ENCODE assay signal across 17 mouse cellular contexts in the genomic region with DNA sequence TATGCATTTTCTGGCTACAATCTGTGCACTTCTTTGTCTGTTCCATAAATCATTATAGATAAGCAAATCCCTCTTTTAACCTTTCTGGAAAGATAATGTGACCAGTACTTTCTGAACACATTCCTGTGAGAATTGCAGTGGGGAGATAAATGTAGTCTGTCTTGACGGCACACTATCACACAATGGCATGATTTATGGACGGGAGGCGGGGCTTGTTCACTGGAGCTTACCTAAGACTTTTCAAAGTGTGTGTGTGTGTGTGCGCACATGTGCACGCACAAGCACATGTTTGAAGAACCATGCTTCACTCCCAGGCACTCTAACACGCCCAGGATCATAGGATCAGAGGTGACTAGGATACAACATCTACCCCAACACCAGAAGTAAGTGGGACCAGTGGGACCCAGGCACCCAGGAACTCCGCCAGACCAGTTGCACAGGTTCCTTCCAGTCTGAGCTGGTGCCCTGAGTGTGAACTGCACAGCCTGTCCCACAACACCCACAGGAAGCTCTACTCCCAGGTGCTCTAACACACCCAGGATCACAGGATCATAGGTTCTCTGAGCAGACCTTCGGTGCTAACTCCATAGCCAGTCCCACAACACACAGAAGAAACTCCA.
DNase-seq lines count a peak whose midpoint lies in the region; ATAC-seq and TF ChIP-seq lines count a peak whose summit lies in the region.
"Had no signal": no experiment of that assay in that cellular context is flagged by ENCODE, and none has a peak within 500 bp of the region (broad histone marks: within the 10 kb centered on the region; RNA-seq: fewer than 3 reads in every experiment).

No protein-coding gene starts in this region.

- peak; percentile 23 for DNase-seq in kidney, postnatal 0 days (ENCODE audit: low spot score)
- DNase-seq in kidney, postnatal 10 days, result no peak
- peak; percentile 11 for DNase-seq in embryo, embryonic 9.5 days (ENCODE audit: extremely low spot score)
- no peak for DNase-seq in adrenal gland, adult (ENCODE audit: inconsistent age in 2 of 2, low spot score in 1 of 2)
- no peak for DNase-seq in layer of hippocampus, postnatal 10 days (ENCODE audit: low spot score in 2 of 2)
- DNase-seq: adrenal gland, adult 8-10 months; cerebellum, adult 11-12 months; heart, postnatal 36 days; kidney, adult 2 months had no signal

- TF ChIP-seq CTCF in kidney, postnatal 0 days (IDR thresholded peaks at IDR 0.05; ENCODE audit: low read depth), result no peak

- no peaks in the 10 kb centered on the region for H3K4me1 ChIP-seq in kidney, postnatal 0 days (replicated peaks; ENCODE audit: insufficient read depth, low read length)
- H3K4me1 ChIP-seq in liver, embryonic 12.5 days, result peaks cover 11% of the 10 kb centered on the region
- peaks cover 5% of the 10 kb centered on the region for H3K4me1 ChIP-seq in stomach, embryonic 16.5 days (ENCODE audit: control insufficient read depth, insufficient read depth, low read length)
- H3K4me1 ChIP-seq: forebrain, embryonic 13.5 days; limb, embryonic 13.5 days had no signal

- no peak overlapping the region for H3K4me3 ChIP-seq in kidney, postnatal 0 days (replicated peaks; ENCODE audit: low read depth, low read length)
- H3K4me3 ChIP-seq in liver, embryonic 12.5 days, result no peak overlapping the region
- H3K4me3 ChIP-seq in stomach, embryonic 16.5 days (replicated peaks; ENCODE audit: low read length), result no peak overlapping the region
- H3K4me3 ChIP-seq: forebrain, embryonic 13.5 days; heart, embryonic 12.5 days; layer of hippocampus, adult 2 months; limb, embryonic 13.5 days had no signal

- H3K9me3 ChIP-seq in kidney, postnatal 0 days (replicated peaks; ENCODE audit: low read length), result no peaks in the 10 kb centered on the region
- no peaks in the 10 kb centered on the region for H3K9me3 ChIP-seq in liver, embryonic 12.5 days (replicated peaks)
- H3K9me3 ChIP-seq in stomach, embryonic 16.5 days (replicated peaks; ENCODE audit: control insufficient read depth, low read length), result no peaks in the 10 kb centered on the region
- H3K9me3 ChIP-seq: forebrain, embryonic 13.5 days; heart, embryonic 12.5 days; limb, embryonic 13.5 days had no signal

- no peak overlapping the region for H3K4me2 ChIP-seq in kidney, postnatal 0 days (ENCODE audit: low read length)
- no peak overlapping the region for H3K4me2 ChIP-seq in liver, embryonic 12.5 days
- H3K4me2 ChIP-seq in stomach, embryonic 16.5 days (ENCODE audit: low read depth, low read length), result no peak overlapping the region
- H3K4me2 ChIP-seq: forebrain, embryonic 13.5 days; heart, embryonic 12.5 days; limb, embryonic 13.5 days had no signal

- 0 out of 2 replicates have a peak, but pooled peaks have one; percentile 52 for ATAC-seq in kidney, postnatal 0 days (replicated peaks; ENCODE audit: low FRiP score, low read depth)
- peak; percentile 54; the same call in 1 of the 2 replicates for ATAC-seq in liver, embryonic 12.5 days
- ATAC-seq in stomach, embryonic 16.5 days (ENCODE audit: insufficient read depth, low FRiP score), result peak; percentile 80
- ATAC-seq: forebrain, embryonic 13.5 days; lung, postnatal 0 days had no signal

- no peaks in the 10 kb centered on the region for H3K27me3 ChIP-seq in kidney, postnatal 0 days (ENCODE audit: insufficient read depth, low read length)
- no peaks in the 10 kb centered on the region for H3K27me3 ChIP-seq in liver, embryonic 12.5 days (replicated peaks)
- H3K27me3 ChIP-seq in stomach, embryonic 16.5 days (ENCODE audit: control insufficient read depth, insufficient read depth, low read length), result no peaks in the 10 kb centered on the region
- H3K27me3 ChIP-seq: forebrain, embryonic 13.5 days; heart, embryonic 12.5 days; limb, embryonic 13.5 days had no signal

- H3K9ac ChIP-seq in kidney, postnatal 0 days (ENCODE audit: low read depth, low read length), result no peak overlapping the region
- H3K9ac ChIP-seq in liver, embryonic 12.5 days, result no peak overlapping the region
- no peak overlapping the region for H3K9ac ChIP-seq in stomach, embryonic 16.5 days (ENCODE audit: low read length)
- H3K9ac ChIP-seq: forebrain, embryonic 13.5 days; heart, embryonic 12.5 days; limb, embryonic 13.5 days had no signal

- no peak overlapping the region for H3K27ac ChIP-seq in kidney, postnatal 0 days
- H3K27ac ChIP-seq in liver, embryonic 12.5 days, result no peak overlapping the region
- peak overlapping the region; percentile 75 for H3K27ac ChIP-seq in stomach, embryonic 16.5 days (ENCODE audit: low read length)
- H3K27ac ChIP-seq: forebrain, embryonic 13.5 days; layer of hippocampus, adult 2 months; limb, embryonic 13.5 days had no signal

- no peaks in the 10 kb centered on the region for H3K36me3 ChIP-seq in kidney, postnatal 0 days (ENCODE audit: insufficient read depth, low read length)
- no peaks in the 10 kb centered on the region for H3K36me3 ChIP-seq in liver, embryonic 12.5 days
- H3K36me3 ChIP-seq in stomach, embryonic 16.5 days (ENCODE audit: control insufficient read depth, insufficient read depth, low read length), result no peaks in the 10 kb centered on the region
- H3K36me3 ChIP-seq: G1E; heart, embryonic 12.5 days; limb, embryonic 13.5 days had no signal

- 55% methylated on average over 8 of the region's 8 CpGs for WGBS in kidney, postnatal 0 days
- WGBS in liver, embryonic 12.5 days (ENCODE audit: insufficient replicate concordance), result 64% methylated on average over 8 of the region's 8 CpGs
- WGBS in stomach, embryonic 16.5 days, result 49% methylated on average over 8 of the region's 8 CpGs

Comparison
In these comparisons a context has a peak if more than half of its experiments do, and no peak if none do; other contexts are left out.
1. DNase-seq: peak in kidney, postnatal 0 days (single experiment) and embryo, embryonic 9.5 days (single experiment); none in kidney, postnatal 10 days (single experiment), adrenal gland, adult (0 of 2) and layer of hippocampus, postnatal 10 days (0 of 2).
2. Peak in every context shown above with its lines, with median percentiles within 50 percentile points of each other: ATAC-seq.